Mouse (Mus musculus) spleen, adult 2 months (tissue): Measurements from ENCODE around the gene Trp73. TPM values are rescaled to one million over a fixed set of nuclear protein-coding genes. Genes with fewer than 3 reads are reported as not detected.

Experiments
- DNase-seq, 2 experiments: peaks; one replicate each; pipeline versions ENCODE4 v3.0.0 to v3.0.0-alpha.2; 2012 to 2021; ENCODE audit warnings: low spot score in 2 of 2, low read depth in 1 of 2
- H3K27ac ChIP-seq: fragments of 200-500 bp; 2 replicates; pipeline ENCODE4 v1.5.1; 2012; ENCODE audit warnings: low read length, inconsistent platforms; ENCODE audit not compliant: insufficient read depth
- H3K27me3 ChIP-seq: fragments of 200-500 bp; 2 replicates; pipeline ENCODE4 v1.6.1; 2012; ENCODE audit warnings: mild to moderate bottlenecking, moderate library complexity, low read length, inconsistent platforms; ENCODE audit not compliant: control insufficient read depth, insufficient read depth
- H3K36me3 ChIP-seq: fragments of 200-500 bp; 2 replicates; pipeline ENCODE4 v1.6.1; 2012; ENCODE audit warnings: mild to moderate bottlenecking, low read length, inconsistent platforms; ENCODE audit not compliant: control insufficient read depth, insufficient read depth
- H3K4me1 ChIP-seq: fragments of 200-500 bp; 2 replicates; pipeline ENCODE4 v1.6.1; 2011; ENCODE audit warnings: inconsistent platforms; ENCODE audit not compliant: control insufficient read depth, insufficient read depth, insufficient read length
- H3K4me3 ChIP-seq: fragments of 200-500 bp; 2 replicates; pipeline ENCODE4 v1.5.1; 2011; ENCODE audit warnings: mild to moderate bottlenecking, inconsistent platforms; ENCODE audit not compliant: insufficient read depth, insufficient read length; ENCODE audit errors: extremely low read depth
- CTCF ChIP-seq: fragments of 200-500 bp; IDR thresholded peaks from 2 replicates; pipeline ENCODE4 v1.5.1; 2011; ENCODE audit warnings: mild to moderate bottlenecking, inconsistent platforms; ENCODE audit not compliant: insufficient read depth, insufficient read length, insufficient replicate concordance; ENCODE audit errors: extremely low read depth
- POLR2A ChIP-seq: fragments of 200-500 bp; IDR thresholded peaks from 2 replicates; pipeline ENCODE4 v1.6.1; 2011; ENCODE audit warnings: low read depth, low read length, inconsistent platforms
- WGBS: fragments of 180-500 bp; shearing (Covaris S2); methylation state at CpG from one replicate; pipeline ENCODE4 v1.1.7; 2018; 5-methylcytosine and 5-hydroxymethylcytosine counted together
- polyA plus RNA-seq: library from polyadenylated mRNA; depleted of rRNA; stranded (reverse); fragments of >200 nt; gene quantifications from 2 replicates; pipeline ENCODE4 v1.2.3, GENCODE M21; 2012

Trp73 gene
- polyA plus RNA-seq, 1 experiment = 0.34 TPM

DNA sequence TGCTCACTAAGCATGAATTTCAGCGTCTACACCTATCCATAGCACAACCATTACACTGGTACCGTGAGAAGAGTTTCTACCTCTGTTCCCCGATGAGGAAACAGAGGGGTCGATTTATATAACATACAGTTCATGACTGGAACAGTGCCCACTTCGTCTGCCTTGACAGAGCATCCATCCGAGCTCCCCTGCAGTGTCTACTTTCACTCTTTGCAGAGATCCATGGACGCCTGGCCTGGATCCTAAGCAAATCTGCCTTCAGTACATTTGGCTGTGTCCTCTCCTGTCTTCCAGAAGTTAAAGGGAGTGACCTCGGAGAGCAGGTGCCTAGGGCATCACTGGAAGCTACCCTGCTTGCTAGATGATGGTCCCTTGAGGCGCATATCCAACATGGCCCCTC lies 20.8 kb downstream of the Trp73 start:
- TF ChIP-seq CTCF = no peak
- TF ChIP-seq POLR2A = no peak
- no peaks in the 10 kb centered on the region for H3K27me3 ChIP-seq
- DNase-seq = no peak
- H3K4me3 ChIP-seq = no peak overlapping the region
- no peaks in the 10 kb centered on the region for H3K36me3 ChIP-seq
- H3K4me1 ChIP-seq = no peaks in the 10 kb centered on the region
- WGBS = 77% methylated on average over 9 of the region's 9 CpGs
- H3K27ac ChIP-seq = no peak overlapping the region

DNA sequence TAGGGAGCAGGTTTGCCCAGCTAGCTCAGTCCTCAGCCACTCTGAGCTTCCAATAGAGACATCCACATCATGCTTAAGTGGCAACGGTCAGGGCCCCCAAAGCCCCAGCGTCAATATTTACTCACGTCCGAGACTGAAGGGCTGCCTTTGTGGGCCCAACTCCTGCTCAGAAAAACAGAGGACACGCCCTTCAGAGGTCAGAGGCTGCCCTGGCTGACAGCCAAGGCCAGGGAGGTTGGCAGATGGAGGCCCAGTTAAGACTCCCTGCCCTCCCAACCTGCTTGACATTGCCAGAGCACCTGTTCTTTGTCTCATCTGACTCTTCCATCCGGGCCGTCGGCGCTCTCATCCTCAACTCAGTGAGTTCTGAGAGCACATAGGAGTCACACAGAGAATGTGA lies 21.2 kb downstream of the Trp73 start:
- no peak for TF ChIP-seq CTCF
- no peak for TF ChIP-seq POLR2A
- Histone ChIP-seq H3K4me3 (no peak overlapping the region), H3K27me3 (no peaks in the 10 kb centered on the region), H3K36me3 (no peaks in the 10 kb centered on the region), H3K27ac (no peak overlapping the region), H3K4me1 (no peaks in the 10 kb centered on the region)
- no peak for DNase-seq
- 70% methylated on average over 9 of the region's 9 CpGs for WGBS

DNA sequence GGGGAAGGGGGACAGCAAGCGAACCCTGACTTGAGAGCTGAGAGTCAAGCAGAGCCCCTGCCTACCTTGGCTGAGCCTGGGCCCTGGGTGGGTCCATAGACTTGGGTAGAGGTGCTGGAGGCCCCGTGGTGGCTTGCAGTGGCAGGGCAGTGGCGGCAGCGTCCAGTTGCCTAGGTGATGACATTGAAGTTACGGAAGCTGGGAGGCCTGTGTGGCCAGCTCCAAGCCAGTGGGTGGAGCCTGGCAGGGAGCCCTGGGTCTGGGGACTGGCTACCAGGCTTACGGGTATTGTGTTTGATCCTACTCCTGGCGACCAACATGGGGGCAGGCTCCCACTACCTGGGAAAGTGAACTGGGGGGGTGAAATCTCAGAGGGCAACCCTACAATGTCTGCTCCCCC lies 23.6 kb downstream of the Trp73 start:
- no peaks in the 10 kb centered on the region for H3K27me3 ChIP-seq
- DNase-seq = no peak
- H3K27ac ChIP-seq = no peak overlapping the region
- 57% methylated on average over 7 of the region's 7 CpGs for WGBS
- H3K4me1 ChIP-seq = no peaks in the 10 kb centered on the region
- H3K36me3 ChIP-seq = no peaks in the 10 kb centered on the region
- TF ChIP-seq CTCF = no peak
- no peak for TF ChIP-seq POLR2A
- no peak overlapping the region for H3K4me3 ChIP-seq

- Histone ChIP-seq H3K4me1 (no peaks in the 10 kb centered on the region; the same call in 1 of the 2 replicates), H3K27me3 (no peaks in the 10 kb centered on the region), H3K36me3 (no peaks in the 10 kb centered on the region), H3K27ac (no peak overlapping the region), H3K4me3 (no peak overlapping the region)
- DNase-seq = no peak
- WGBS = 80% methylated on average over 11 of the region's 11 CpGs
- TF ChIP-seq CTCF (no peak), POLR2A (no peak)
Measured at GRCm38 (mm10) chr4:154109850-154110243, 30.2 kb downstream of the Trp73 start.

GRCm38 (mm10) chr4:154109216-154109849 lies 30.7 kb downstream of the Trp73 start:
- 48% methylated on average over 18 of the region's 18 CpGs for WGBS

GRCm38 (mm10) chr4:154106497-154107061 lies 33.4 kb downstream of the Trp73 start:
- DNase-seq = no peak
- H3K36me3 ChIP-seq = no peaks in the 10 kb centered on the region
- WGBS = 74% methylated on average over 13 of the region's 13 CpGs
- no peaks in the 10 kb centered on the region for H3K27me3 ChIP-seq
- no peak overlapping the region for H3K27ac ChIP-seq
- H3K4me1 ChIP-seq = no peaks in the 10 kb centered on the region; the same call in 1 of the 2 replicates
- TF ChIP-seq CTCF (no peak), POLR2A (no peak)
- H3K4me3 ChIP-seq = no peak overlapping the region

More at GRCm38 (mm10) chr4:154109216-154109849, 30.7 kb downstream of the Trp73 start:
- DNase-seq = no peak
- no peaks in the 10 kb centered on the region for H3K36me3 ChIP-seq
- TF ChIP-seq POLR2A = no peak
- TF ChIP-seq CTCF = no peak
- no peak overlapping the region for H3K4me3 ChIP-seq
- H3K4me1 ChIP-seq = no peaks in the 10 kb centered on the region; the same call in 1 of the 2 replicates
- no peaks in the 10 kb centered on the region for H3K27me3 ChIP-seq
- no peak overlapping the region for H3K27ac ChIP-seq

DNA sequence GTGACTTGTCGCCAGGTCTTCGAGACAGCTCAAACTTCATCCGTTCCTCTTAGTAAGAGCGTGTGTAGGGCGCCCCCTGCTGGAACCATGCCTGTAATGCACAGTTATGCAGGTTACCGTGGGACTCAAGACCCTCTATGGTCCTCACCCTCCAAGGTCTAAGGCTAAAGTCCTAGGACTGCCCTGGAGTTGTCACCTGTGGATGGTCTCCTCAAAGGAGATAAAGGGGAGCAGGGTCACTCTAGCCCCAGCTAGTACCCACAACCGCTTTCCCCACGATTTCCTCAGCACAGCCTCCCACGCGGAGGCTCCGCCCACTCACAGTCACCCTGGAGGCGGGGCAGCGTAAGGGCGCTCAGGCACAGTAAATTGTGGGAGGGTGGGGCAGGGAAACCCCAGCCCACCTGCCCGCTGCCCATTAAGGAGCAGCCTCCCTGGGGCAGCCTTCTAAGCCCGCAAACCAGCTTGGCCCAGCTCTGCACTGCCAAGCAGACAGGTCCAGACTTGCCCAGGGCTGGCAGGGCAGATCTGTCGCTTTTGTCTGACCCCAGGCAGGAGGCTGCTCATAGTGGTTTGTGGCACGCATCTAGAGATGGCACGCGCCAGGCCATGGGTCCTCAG lies 34.5 kb downstream of the Trp73 start:
- TF ChIP-seq CTCF (peak; percentile 57; the same call in 1 of the 2 replicates), POLR2A (no peak)
- H3K36me3 ChIP-seq = no peaks in the 10 kb centered on the region
- WGBS = 26% methylated on average over 20 of the region's 20 CpGs
- no peak overlapping the region for H3K27ac ChIP-seq
- DNase-seq = peak; percentile 18 to 32
- no peaks in the 10 kb centered on the region for H3K27me3 ChIP-seq
- no peaks in the 10 kb centered on the region; the same call in 1 of the 2 replicates for H3K4me1 ChIP-seq
- H3K4me3 ChIP-seq = no peak overlapping the region
